Mouse (Mus musculus) neutrophil, adult 59 days (primary cell): Measurements from ENCODE around the gene Tnfrsf1b. TPM values are rescaled to one million over a fixed set of nuclear protein-coding genes. Genes with fewer than 3 reads are reported as not detected.

ENCODE experiments used
- total RNA-seq, 2 experiments: library from RNA; stranded (reverse); gene quantifications; 1 replicate in 1 of 2; 2 replicates in 1 of 2; pipeline ENCODE4 v1.2.4; 2023

The Tnfrsf1b gene
- 10 to 100 TPM; 76.2 to 99.7 TPM for total RNA-seq

DNA sequence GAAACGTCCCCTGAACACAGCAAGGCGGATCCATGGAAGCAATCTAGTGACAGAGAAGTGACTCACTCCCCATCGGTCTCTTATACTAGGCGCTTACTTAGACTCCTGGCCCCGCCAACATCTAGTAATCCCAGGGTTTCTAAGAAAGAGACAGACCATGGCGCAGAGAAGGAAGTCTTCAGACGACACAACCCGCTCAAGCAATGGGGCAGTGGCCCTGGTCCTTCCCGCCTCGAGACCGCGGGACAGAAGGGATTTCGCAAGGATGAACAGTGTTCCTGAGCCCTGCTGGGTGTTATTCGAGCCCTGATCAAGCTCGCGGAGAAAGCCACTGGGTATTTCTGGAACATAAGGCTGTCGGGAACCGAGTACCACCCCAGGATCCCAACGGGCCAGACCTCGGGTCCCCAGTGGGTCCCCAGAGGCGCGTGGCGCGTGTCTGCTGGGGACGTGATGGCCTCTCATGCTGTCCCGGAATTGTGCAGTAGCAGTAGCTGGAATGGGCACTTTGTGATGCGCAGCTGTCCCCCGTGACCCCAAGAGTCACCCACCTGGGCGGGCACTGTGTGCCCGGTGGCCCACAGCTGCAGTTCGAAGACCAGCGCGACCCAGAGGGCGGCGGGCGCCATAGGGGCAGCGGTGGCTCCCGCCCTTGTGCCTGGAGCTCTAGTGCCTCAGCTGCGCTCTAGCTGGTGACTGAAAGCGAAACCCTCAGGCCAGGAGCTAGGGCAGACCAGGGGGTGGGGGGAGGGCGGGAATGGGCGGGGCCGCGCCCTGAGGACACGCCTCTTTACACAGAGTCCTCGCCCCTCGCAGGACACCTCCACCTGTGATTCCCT is at the start of gene Tnfrsf1b:
Tnfrsf1b (minus strand) TSS at position 698 of the 839 bp plus-strand sequence.

DNA sequence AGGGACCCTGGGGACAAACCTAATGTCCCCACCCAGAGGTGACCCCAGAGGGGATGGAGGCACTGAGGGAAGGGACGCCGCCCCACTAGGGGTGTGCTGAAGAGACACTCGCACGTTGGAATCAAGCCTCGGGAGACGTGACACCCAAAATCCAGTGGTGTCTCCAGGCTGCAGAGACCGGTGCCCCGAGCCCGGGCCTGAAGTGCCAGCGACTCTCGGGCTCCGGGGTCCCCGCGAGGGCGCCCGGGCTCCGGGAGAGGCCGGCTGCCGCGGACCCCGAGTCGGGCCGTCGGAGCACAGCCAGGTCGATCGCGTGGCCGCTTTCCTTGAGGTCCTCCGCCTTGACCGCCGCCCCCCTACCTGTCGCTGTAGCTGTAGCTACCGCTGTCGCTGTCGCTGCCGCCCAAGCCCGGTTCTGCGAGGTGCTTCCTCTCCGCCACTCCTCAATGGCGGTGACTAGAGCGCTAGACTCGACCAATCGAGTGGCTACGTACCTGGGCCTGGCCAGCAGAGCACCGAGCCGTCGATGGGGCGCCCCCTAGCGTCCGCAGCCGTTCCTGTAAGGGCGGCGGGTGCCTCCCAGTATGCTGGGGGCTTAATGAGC is 52.0 kb downstream of the Tnfrsf1b start, which contains the start of gene Vps13d:
Vps13d (minus strand) TSS at position 447 of the 604 bp plus-strand sequence.

Other genes starting within 250 kb of the Tnfrsf1b start
- gene Vps13d, start 51.9 kb downstream of the Tnfrsf1b start, total RNA-seq, result 10 to 100 TPM; 44.9 to 45.1 TPM
- 1 to 10 TPM; 1.0 to 1.3 TPM for gene Tnfrsf8, start 68.3 kb upstream of the Tnfrsf1b start, total RNA-seq